Mouse (Mus musculus) liver, adult (tissue): ENCODE results near the gene Syne1.

Source experiments
- GATA4 ChIP-seq: IDR thresholded peaks from 2 replicates; pipeline ENCODE4 v1.6.1; 2014; ENCODE audit warnings: mild to moderate bottlenecking, low read length; ENCODE audit not compliant: insufficient replicate concordance

Syne1 gene

GRCm38 (mm10) chr10:5551382-5551781 is at the start of gene Syne1:
TSS of gene Syne1 (minus strand) at chr10:5551482.
- no peak for TF ChIP-seq GATA4

GRCm38 (mm10) chr10:5600123-5600522 is 48.8 kb upstream of the Syne1 start:
- no peak for TF ChIP-seq GATA4

GRCm38 (mm10) chr10:5596559-5596958 is 45.3 kb upstream of the Syne1 start:
- no peak for TF ChIP-seq GATA4

- no peak for TF ChIP-seq GATA4
Measured at GRCm38 (mm10) chr10:5594457-5594856, 43.2 kb upstream of the Syne1 start.

GRCm38 (mm10) chr10:5593464-5593863 is 42.2 kb upstream of the Syne1 start, which contains the start of gene Myct1:
TSS of gene Myct1 (plus strand) at chr10:5593775.
- peak; percentile 81 for TF ChIP-seq GATA4

- no peak for TF ChIP-seq GATA4
Measured at GRCm38 (mm10) chr10:5591996-5592395, 40.7 kb upstream of the Syne1 start.

- TF ChIP-seq GATA4 = no peak
Measured at GRCm38 (mm10) chr10:5591061-5591460, 39.8 kb upstream of the Syne1 start.

- no peak for TF ChIP-seq GATA4
Measured at GRCm38 (mm10) chr10:5573328-5573727, 22.0 kb upstream of the Syne1 start.

GRCm38 (mm10) chr10:5571332-5571731 is 20.1 kb upstream of the Syne1 start:
- TF ChIP-seq GATA4 = no peak

- peak; percentile 94 for TF ChIP-seq GATA4
Measured at GRCm38 (mm10) chr10:5570059-5570458, 18.8 kb upstream of the Syne1 start.

GRCm38 (mm10) chr10:5568991-5569390 is 17.7 kb upstream of the Syne1 start:
- no peak for TF ChIP-seq GATA4

- TF ChIP-seq GATA4 = no peak
Measured at GRCm38 (mm10) chr10:5561706-5562105, 10.4 kb upstream of the Syne1 start.

GRCm38 (mm10) chr10:5560526-5560925 is 9.2 kb upstream of the Syne1 start:
- no peak for TF ChIP-seq GATA4

- no peak for TF ChIP-seq GATA4
Measured at GRCm38 (mm10) chr10:5558808-5559207, 7.5 kb upstream of the Syne1 start.

GRCm38 (mm10) chr10:5554941-5555340 is 3.7 kb upstream of the Syne1 start:
- no peak for TF ChIP-seq GATA4

- no peak; the same call in 1 of the 2 replicates for TF ChIP-seq GATA4
Measured at GRCm38 (mm10) chr10:5550168-5551021, 887 bp downstream of the Syne1 start.

GRCm38 (mm10) chr10:5549871-5550167 is 1.5 kb downstream of the Syne1 start:
- TF ChIP-seq GATA4 = peak; percentile 23; the same call in 1 of the 2 replicates
